Mouse (Mus musculus) embryonic fibroblast, embryonic 13.5 days (primary cell): ENCODE data around the gene Frat2. TPM values are rescaled to one million over a fixed set of nuclear protein-coding genes. Genes with fewer than 3 reads are reported as not detected.

Experiments
- H3K27ac ChIP-seq: 2 replicates; pipeline ENCODE4 v1.5.1; 2012; ENCODE audit warnings: low read length, control low read depth, inconsistent platforms; ENCODE audit not compliant: insufficient read depth
- H3K4me1 ChIP-seq: 2 replicates; pipeline ENCODE4 v1.6.1; 2011; ENCODE audit warnings: low read length; ENCODE audit not compliant: control insufficient read depth, insufficient read depth
- H3K4me3 ChIP-seq: 2 replicates; pipeline ENCODE4 v1.5.1; 2011; ENCODE audit warnings: mild to moderate bottlenecking, control low read depth, low read length; ENCODE audit not compliant: insufficient read depth
- CTCF ChIP-seq: IDR thresholded peaks from 2 replicates; pipeline ENCODE4 v1.5.1; 2011; ENCODE audit warnings: mild to moderate bottlenecking, control low read depth, low read length, moderate library complexity, borderline replicate concordance; ENCODE audit not compliant: insufficient read depth
- POLR2A ChIP-seq: IDR thresholded peaks from 2 replicates; pipeline ENCODE4 v1.6.1; 2011; ENCODE audit warnings: low read depth, mild to moderate bottlenecking, control low read depth, low read length, moderate library complexity
- polyA plus RNA-seq: library from polyadenylated mRNA; stranded (reverse); fragments of >200 nt; gene quantifications from 2 replicates; pipeline ENCODE4 v1.2.4, GENCODE M21; 2011; ENCODE audit warnings: low read depth; ENCODE audit not compliant: missing spikeins, insufficient read length

Frat2 gene
- polyA plus RNA-seq, 1 experiment: 0.56 TPM

- Histone ChIP-seq H3K27ac (no peak overlapping the region), H3K4me3 (no peak overlapping the region), H3K4me1 (peaks cover 3% of the 10 kb centered on the region; the same call in 1 of the 2 replicates)
- no peak for TF ChIP-seq POLR2A
- TF ChIP-seq CTCF: no peak
Measured at GRCm38 (mm10) chr19:41796148-41796760, 51.7 kb downstream of the Frat2 start.

Other genes starting within 250 kb of the Frat2 start
- 0.46 and 0.68 TPM in 2 replicates for gene Slit1, start 104.5 kb downstream of the Frat2 start, polyA plus RNA-seq
- 7.0 and 10.4 TPM in 2 replicates for gene Arhgap19, start 46.1 kb downstream of the Frat2 start, polyA plus RNA-seq
- gene Frat1, start 18.2 kb downstream of the Frat2 start, polyA plus RNA-seq: 0.26 TPM in 1 of 2 replicates, not detected in the other
- gene Rrp12, start 48.0 kb upstream of the Frat2 start, polyA plus RNA-seq: 11.3 and 12.8 TPM in 2 replicates
- gene Pgam1, start 63.8 kb upstream of the Frat2 start, polyA plus RNA-seq: 403 and 492 TPM in 2 replicates
- gene Exosc1, start 85.3 kb upstream of the Frat2 start, polyA plus RNA-seq: 49.8 and 50.9 TPM in 2 replicates
- gene Zdhhc16, start 85.3 kb upstream of the Frat2 start, polyA plus RNA-seq: 65.7 and 89.8 TPM in 2 replicates
- 53.2 and 54.2 TPM in 2 replicates for gene Mms19, start 133.0 kb upstream of the Frat2 start, polyA plus RNA-seq
- 29.8 and 39.5 TPM in 2 replicates for gene Ubtd1, start 133.6 kb upstream of the Frat2 start, polyA plus RNA-seq
- not detected in 2 replicates for gene Ankrd2, start 187.9 kb upstream of the Frat2 start, polyA plus RNA-seq
- gene Hoga1, start 197.5 kb upstream of the Frat2 start, polyA plus RNA-seq: 1.3 and 1.7 TPM in 2 replicates
- gene 4933411K16Rik, start 204.1 kb upstream of the Frat2 start, polyA plus RNA-seq: 0.51 TPM in 1 of 2 replicates, not detected in the other
- 8.2 and 9.6 TPM in 2 replicates for gene Morn4, start 238.2 kb upstream of the Frat2 start, polyA plus RNA-seq
- 25.6 and 27.7 TPM in 2 replicates for gene Pi4k2a, start 242.3 kb upstream of the Frat2 start, polyA plus RNA-seq